ENCODE assay signal across 11 mouse cellular contexts in genomic region chr4:138635428-138636145, GRCm38 (mm10). TPM values are rescaled to one million over a fixed set of nuclear protein-coding genes. Genes with fewer than 3 reads are reported as not detected.
DNase-seq lines count a peak whose midpoint lies in the region; ATAC-seq lines count a peak whose summit lies in the region.
"Had no signal": no experiment of that assay in that cellular context is flagged by ENCODE, and none has a peak within 500 bp of the region (broad histone marks: within the 10 kb centered on the region; RNA-seq: fewer than 3 reads in every experiment).

Vwa5b1 (minus strand) TSS chr4:138635884.

- no peaks in the 10 kb centered on the region for H3K36me3 ChIP-seq in intestine, embryonic 14.5 days (ENCODE audit: control insufficient read depth, insufficient read depth, low read length)
- H3K36me3 ChIP-seq in intestine, embryonic 15.5 days: no peaks in the 10 kb centered on the region
- no peaks in the 10 kb centered on the region for H3K36me3 ChIP-seq in hindbrain, embryonic 11.5 days (ENCODE audit: control insufficient read depth, insufficient read depth, low read length)
- H3K36me3 ChIP-seq in midbrain, embryonic 16.5 days (ENCODE audit: control insufficient read depth, insufficient read depth, low read length): no peaks in the 10 kb centered on the region

- WGBS in intestine, embryonic 14.5 days: 16% methylated on average over 8 of the region's 8 CpGs
- 24% methylated on average over 8 of the region's 8 CpGs for WGBS in intestine, embryonic 15.5 days
- 20% methylated on average over 6 of the region's 8 CpGs for WGBS in hindbrain, embryonic 11.5 days
- 21% methylated on average over 8 of the region's 8 CpGs for WGBS in midbrain, embryonic 16.5 days

- intact Hi-C loops in heart, postnatal 36 days (cut with DNase I): no loop called here

- H3K9ac ChIP-seq in intestine, embryonic 14.5 days (ENCODE audit: low read length): no peak within 1 kb of the TSS
- H3K9ac ChIP-seq in intestine, embryonic 15.5 days: no peak within 1 kb of the TSS
- no peak within 1 kb of the TSS for H3K9ac ChIP-seq in hindbrain, embryonic 11.5 days (ENCODE audit: low read depth, low read length)
- no peak within 1 kb of the TSS for H3K9ac ChIP-seq in midbrain, embryonic 16.5 days (ENCODE audit: low read depth, low read length)

- no peaks in the 10 kb centered on the region for H3K9me3 ChIP-seq in intestine, embryonic 14.5 days (ENCODE audit: control insufficient read depth, low read length)
- no peaks in the 10 kb centered on the region for H3K9me3 ChIP-seq in intestine, embryonic 15.5 days
- H3K9me3 ChIP-seq in hindbrain, embryonic 11.5 days (ENCODE audit: control insufficient read depth, low read length): no peaks in the 10 kb centered on the region
- H3K9me3 ChIP-seq in midbrain, embryonic 16.5 days (replicated peaks; ENCODE audit: control insufficient read depth, low read length, poor library complexity, severe bottlenecking): no peaks in the 10 kb centered on the region

- H3K27ac ChIP-seq in intestine, embryonic 14.5 days (ENCODE audit: low read depth): no peak within 1 kb of the TSS
- H3K27ac ChIP-seq in intestine, embryonic 15.5 days: no peak within 1 kb of the TSS
- no peak within 1 kb of the TSS for H3K27ac ChIP-seq in hindbrain, embryonic 11.5 days (ENCODE audit: low read depth, low read length)
- peak within 1 kb of the TSS; percentile 61 for H3K27ac ChIP-seq in midbrain, embryonic 16.5 days (ENCODE audit: low read length)

- H3K27me3 ChIP-seq in intestine, embryonic 14.5 days (replicated peaks; ENCODE audit: control insufficient read depth, insufficient read depth, low read length): no peaks in the 10 kb centered on the region
- H3K27me3 ChIP-seq in intestine, embryonic 15.5 days (replicated peaks): no peaks in the 10 kb centered on the region; the same call in 1 of the 2 replicates
- H3K27me3 ChIP-seq in hindbrain, embryonic 11.5 days (ENCODE audit: control insufficient read depth, insufficient read depth, low read length): no peaks in the 10 kb centered on the region
- H3K27me3 ChIP-seq in midbrain, embryonic 16.5 days (ENCODE audit: control insufficient read depth, insufficient read depth, low read depth, low read length): no peaks in the 10 kb centered on the region

- no peak within 1 kb of the TSS for H3K4me3 ChIP-seq in intestine, embryonic 14.5 days (ENCODE audit: low read depth, low read length)
- H3K4me3 ChIP-seq in intestine, embryonic 15.5 days (replicated peaks): no peak within 1 kb of the TSS
- H3K4me3 ChIP-seq in hindbrain, embryonic 11.5 days (ENCODE audit: low read depth, low read length): no peak within 1 kb of the TSS
- H3K4me3 ChIP-seq in midbrain, embryonic 16.5 days (ENCODE audit: low read depth, low read length): no peak within 1 kb of the TSS

- H3K4me2 ChIP-seq in intestine, embryonic 14.5 days (ENCODE audit: low read length): no peak within 1 kb of the TSS
- H3K4me2 ChIP-seq in intestine, embryonic 15.5 days (replicated peaks): no peak within 1 kb of the TSS
- H3K4me2 ChIP-seq in hindbrain, embryonic 11.5 days (replicated peaks; ENCODE audit: low read depth, low read length): 0 out of 2 replicates have a peak within 1 kb of the TSS, but pooled peaks have one; percentile 17
- H3K4me2 ChIP-seq in midbrain, embryonic 16.5 days (ENCODE audit: low read length): peak within 1 kb of the TSS; percentile 39

- no peak for ATAC-seq in intestine, embryonic 14.5 days (replicated peaks; ENCODE audit: low FRiP score, low TSS enrichment, low read depth)
- ATAC-seq in intestine, embryonic 15.5 days: no peak
- peak; percentile 59; the same call in 1 of the 2 replicates for ATAC-seq in hindbrain, embryonic 11.5 days (ENCODE audit: low FRiP score)
- peak; percentile 71 for ATAC-seq in midbrain, embryonic 16.5 days
- ATAC-seq in activated CD4-positive, CD25-positive, alpha-beta regulatory T cell, adult 4 months: no peak
- ATAC-seq: intestine, embryonic 16.5 days had no signal

- no peaks in the 10 kb centered on the region for H3K4me1 ChIP-seq in intestine, embryonic 14.5 days (replicated peaks; ENCODE audit: control insufficient read depth, insufficient read depth, low read length)
- no peaks in the 10 kb centered on the region for H3K4me1 ChIP-seq in intestine, embryonic 15.5 days (replicated peaks)
- H3K4me1 ChIP-seq in hindbrain, embryonic 11.5 days (replicated peaks; ENCODE audit: control insufficient read depth, insufficient read depth, low read length): peaks cover 3% of the 10 kb centered on the region
- peaks cover 17% of the 10 kb centered on the region for H3K4me1 ChIP-seq in midbrain, embryonic 16.5 days (ENCODE audit: control insufficient read depth, insufficient read depth, low read length)

- DNase-seq in intestine, embryonic 14.5 days (ENCODE audit: low spot score): peak; percentile 52
- DNase-seq in brain, embryonic 18.5 days (ENCODE audit: low read depth, low spot score): peak; percentile 16
- DNase-seq in hindbrain, embryonic 11.5 days (ENCODE audit: low spot score): peak; percentile 58
- no peak for DNase-seq in heart, postnatal 36 days
- DNase-seq in lung, adult 18-20 months: no peak
- DNase-seq: gastrocnemius, postnatal 10 days had no signal

RNA-seq across cellular contexts. Expression of gene Vwa5b1, which starts in this region (rescaled TPM):
- polyA plus RNA-seq in intestine, embryonic 14.5 days (2014; fragmentation: Nextera tagmentation; extraction: Ambion mirVana): 0.11 and 0.26 TPM in 2 replicates
- polyA plus RNA-seq in intestine, embryonic 15.5 days (2015; fragmentation: Nextera tagmentation; extraction: Ambion mirVana): 0.19 and 0.28 TPM in 2 replicates
- polyA plus RNA-seq in hindbrain, embryonic 11.5 days (2014; fragmentation: Nextera tagmentation; extraction: Ambion mirVana): 0.46 and 0.77 TPM in 2 replicates
- polyA plus RNA-seq in midbrain, embryonic 16.5 days (2015; fragmentation: Nextera tagmentation; extraction: Ambion mirVana): 2.3 and 2.8 TPM in 2 replicates
- polyA plus RNA-seq in activated CD4-positive, CD25-positive, alpha-beta regulatory T cell, adult 4 months (2017; shearing (Covaris generic)): not detected
- total RNA-seq in heart, postnatal 36 days (2021): not detected
- total RNA-seq: gastrocnemius, postnatal 10 days had no signal
- polyA plus RNA-seq: thymus, postnatal 0 days had no signal

Comparison
In these comparisons a context has a peak if more than half of its experiments do, and no peak if none do; other contexts are left out.
1. Peak in DNase-seq in intestine, embryonic 14.5 days; RNA of the gene not detected or under 1 TPM.
2. Peak in DNase-seq, ATAC-seq and H3K4me2 ChIP-seq in hindbrain, embryonic 11.5 days; RNA of the gene not detected or under 1 TPM.